Mouse (Mus musculus) intestine, embryonic 16.5 days (tissue): ENCODE results near the gene Tbc1d8. TPM values are rescaled to one million over a fixed set of nuclear protein-coding genes. Genes with fewer than 3 reads are reported as not detected.

Source experiments
- ATAC-seq: fragments of 200-750 bp; cut with Nextera tagmentation; 2 replicates; pipeline ENCODE4 v1.8.0; 2017; ENCODE audit warnings: moderate TSS enrichment, moderate library complexity
- H3K27ac ChIP-seq: fragments of 300-500 bp; sonication (generic); 2 replicates; pipeline ENCODE4 v1.5.1; 2014; ENCODE audit warnings: mild to moderate bottlenecking, low read length
- H3K27me3 ChIP-seq: fragments of 300-500 bp; sonication (generic); replicated peaks from 2 replicates; pipeline ENCODE4 v1.6.1; 2014; ENCODE audit warnings: low read length, control low read depth, mixed read lengths; ENCODE audit not compliant: control insufficient read depth, insufficient read depth
- H3K36me3 ChIP-seq: fragments of 300-500 bp; sonication (generic); 2 replicates; pipeline ENCODE4 v1.6.1; 2014; ENCODE audit warnings: low read length, control low read depth; ENCODE audit not compliant: control insufficient read depth, insufficient read depth
- H3K4me1 ChIP-seq: fragments of 300-500 bp; sonication (generic); 2 replicates; pipeline ENCODE4 v1.6.1; 2014; ENCODE audit warnings: low read length, control low read depth, mixed read lengths; ENCODE audit not compliant: control insufficient read depth, insufficient read depth
- H3K4me2 ChIP-seq: fragments of 300-500 bp; sonication (generic); 2 replicates; pipeline ENCODE4 v1.6.1; 2014; ENCODE audit warnings: low read depth, low read length, control low read depth
- H3K4me3 ChIP-seq: fragments of 300-500 bp; sonication (generic); 2 replicates; pipeline ENCODE4 v1.5.1; 2014; ENCODE audit warnings: mild to moderate bottlenecking, low read length
- H3K9ac ChIP-seq: fragments of 300-500 bp; sonication (generic); 2 replicates; pipeline ENCODE4 v1.6.1; 2014; ENCODE audit warnings: low read depth, low read length
- H3K9me3 ChIP-seq: fragments of 300-500 bp; sonication (generic); 2 replicates; pipeline ENCODE4 v1.6.1; 2016; ENCODE audit warnings: low read length, control low read depth; ENCODE audit not compliant: control insufficient read depth
- WGBS: fragments of 180-500 bp; shearing (Covaris S2); extraction: QIAGEN DNeasy Blood & Tissue Kit; methylation state at CpG from one replicate; pipeline ENCODE4 v1.1.7; 2014; 5-methylcytosine and 5-hydroxymethylcytosine counted together
- polyA plus RNA-seq: library from polyadenylated mRNA; unstranded; fragments of >200 nt; fragmentation: Nextera tagmentation; extraction: Ambion mirVana; gene quantifications from 2 replicates; pipeline ENCODE4 v1.2.1, GENCODE M21; 2015

Tbc1d8 gene
- polyA plus RNA-seq, 1 experiment from 2014 or later: 7.3 TPM

- 71% methylated on average over 4 of the region's 4 CpGs for WGBS
- Histone ChIP-seq H3K9ac (no peak overlapping the region), H3K4me2 (no peak overlapping the region), H3K4me1 (peaks cover 7% of the 10 kb centered on the region; the same call in 1 of the 2 replicates), H3K27ac (no peak overlapping the region), H3K4me3 (no peak overlapping the region), H3K9me3 (no peaks in the 10 kb centered on the region), H3K27me3 (no peaks in the 10 kb centered on the region), H3K36me3 (no peaks in the 10 kb centered on the region)
- peak; percentile 77 for ATAC-seq
Observed at GRCm38 (mm10) chr1:39332456-39332855, 146.1 kb downstream of the Tbc1d8 start.

- H3K4me3 ChIP-seq: no peak overlapping the region
- WGBS: 69% methylated on average over 7 of the region's 7 CpGs
- H3K27me3 ChIP-seq: no peaks in the 10 kb centered on the region
- H3K4me1 ChIP-seq: peaks cover 7% of the 10 kb centered on the region; the same call in 1 of the 2 replicates
- no peaks in the 10 kb centered on the region for H3K9me3 ChIP-seq
- no peak overlapping the region for H3K9ac ChIP-seq
- no peaks in the 10 kb centered on the region for H3K36me3 ChIP-seq
- ATAC-seq: peak; percentile 68
- H3K27ac ChIP-seq: no peak overlapping the region
- no peak overlapping the region for H3K4me2 ChIP-seq
Observed at GRCm38 (mm10) chr1:39330857-39331594, 147.5 kb downstream of the Tbc1d8 start.

- whole genome bisulfite sequencing: 73% methylated on average over 7 of the region's 7 CpGs
Observed at GRCm38 (mm10) chr1:39327546-39327945, 151.0 kb downstream of the Tbc1d8 start.

GRCm38 (mm10) chr1:39325228-39325627 is 153.3 kb downstream of the Tbc1d8 start:
- 93% methylated on average over 6 of the region's 6 CpGs for WGBS
- no peaks in the 10 kb centered on the region for H3K9me3 ChIP-seq
- H3K27me3 ChIP-seq: no peaks in the 10 kb centered on the region
- no peak overlapping the region for H3K27ac ChIP-seq
- no peaks in the 10 kb centered on the region for H3K36me3 ChIP-seq
- no peak overlapping the region for H3K4me3 ChIP-seq
- H3K4me2 ChIP-seq: no peak overlapping the region
- ATAC-seq: no peak
- no peak overlapping the region for H3K9ac ChIP-seq
- no peaks in the 10 kb centered on the region for H3K4me1 ChIP-seq

More at GRCm38 (mm10) chr1:39327546-39327945, 151.0 kb downstream of the Tbc1d8 start:
- no peaks in the 10 kb centered on the region for H3K36me3 ChIP-seq
- no peaks in the 10 kb centered on the region for H3K27me3 ChIP-seq
- no peak for ATAC-seq
- H3K4me2 ChIP-seq: no peak overlapping the region
- no peaks in the 10 kb centered on the region for H3K9me3 ChIP-seq
- no peak overlapping the region for H3K4me3 ChIP-seq
- no peak overlapping the region for H3K27ac ChIP-seq
- H3K9ac ChIP-seq: no peak overlapping the region
- peaks cover 7% of the 10 kb centered on the region; the same call in 1 of the 2 replicates for H3K4me1 ChIP-seq

GRCm38 (mm10) chr1:39321954-39322353 is 156.6 kb downstream of the Tbc1d8 start:
- Histone ChIP-seq H3K27me3 (no peaks in the 10 kb centered on the region), H3K4me3 (no peak overlapping the region), H3K9ac (no peak overlapping the region), H3K36me3 (no peaks in the 10 kb centered on the region), H3K4me1 (no peaks in the 10 kb centered on the region), H3K9me3 (no peaks in the 10 kb centered on the region), H3K27ac (no peak overlapping the region), H3K4me2 (no peak overlapping the region)
- 55% methylated on average over 6 of the region's 6 CpGs for WGBS
- ATAC-seq: no peak

Other genes with a start within 250 kb of the Tbc1d8 start
- 426 and 432 TPM in 2 replicates for gene Rpl31, start 110.9 kb downstream of the Tbc1d8 start, polyA plus RNA-seq
- 12.9 and 13.9 TPM in 2 replicates for gene Cnot11, start 56.2 kb upstream of the Tbc1d8 start, polyA plus RNA-seq
- gene Rnf149, start 98.7 kb upstream of the Tbc1d8 start, polyA plus RNA-seq: 13.5 and 26.3 TPM in 2 replicates
- gene Creg2, start 172.7 kb upstream of the Tbc1d8 start, polyA plus RNA-seq: 0.18 and 0.22 TPM in 2 replicates
- 0.18 TPM in 1 of 2 replicates, not detected in the other for gene Rfx8, start 242.2 kb upstream of the Tbc1d8 start, polyA plus RNA-seq